Mouse (Mus musculus) layer of hippocampus, postnatal 14 days (tissue): ENCODE data around the gene Rbbp4. TPM values are rescaled to one million over a fixed set of nuclear protein-coding genes. Genes with fewer than 3 reads are reported as not detected.

Experiments
- DNase-seq, 2 experiments: peaks; one replicate each; pipeline ENCODE4 v3.0.0; 2021 to 2022; ENCODE audit warnings: low spot score in 2 of 2, mixed read lengths in 1 of 2
- total RNA-seq, 2 experiments: library from RNA; stranded (reverse); gene quantifications; 2 replicates each; pipeline ENCODE4 v1.2.3; 2021

The Rbbp4 gene
- total RNA-seq, 2 experiments from 2014 or later = 130 to 131 TPM

DNA sequence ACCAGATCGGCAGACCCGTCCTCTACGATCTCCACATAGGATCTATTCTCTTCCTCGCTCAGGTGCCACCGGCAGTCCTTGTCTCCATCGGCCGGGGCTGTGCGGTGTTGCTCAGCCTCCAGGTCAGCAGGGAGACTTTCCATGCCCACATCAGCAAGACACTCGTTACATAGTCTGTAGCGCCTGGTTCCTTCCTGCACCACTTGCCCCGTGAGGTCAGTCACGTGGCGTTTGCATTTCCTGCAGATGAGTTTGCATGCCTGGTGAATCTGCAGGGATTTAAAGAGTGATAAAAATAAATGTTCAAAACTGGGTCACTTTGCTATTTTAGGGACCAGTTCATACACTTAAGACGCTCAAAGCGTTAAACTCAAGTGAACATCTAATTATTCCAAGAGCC is 19.1 kb upstream of the Rbbp4 start:
- no peak for DNase-seq

- DNase-seq = no peak
These were observed 18.0 kb upstream of the Rbbp4 start for GRCm38 (mm10) chr4:129353176-129353575.

DNA sequence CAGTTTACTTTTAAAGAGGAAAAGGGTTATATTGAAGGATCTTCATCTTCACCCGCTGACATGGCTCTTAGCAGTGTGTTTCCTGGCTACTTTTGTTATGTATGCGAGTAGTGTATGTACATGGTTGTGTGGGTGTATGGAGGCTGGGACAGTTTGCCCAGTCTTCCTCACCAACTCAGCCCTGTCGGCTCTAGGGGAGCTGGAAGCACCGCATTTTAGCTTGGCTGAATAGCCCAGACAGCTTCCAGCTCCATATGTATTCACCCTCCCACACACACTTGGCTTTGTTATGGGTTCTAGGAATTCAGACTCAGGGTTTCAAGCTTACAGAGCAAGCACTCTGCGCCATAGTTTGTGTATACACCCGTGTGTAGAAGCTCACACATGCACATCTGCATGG is 15.9 kb upstream of the Rbbp4 start:
- DNase-seq = peak; percentile 13 to 64

GRCm38 (mm10) chr4:129350644-129351043 is 15.5 kb upstream of the Rbbp4 start:
- DNase-seq = peak; percentile 53 to 66

- peak; percentile 10 to 65 for DNase-seq
These were observed 11.4 kb upstream of the Rbbp4 start for GRCm38 (mm10) chr4:129346481-129347154.

DNA sequence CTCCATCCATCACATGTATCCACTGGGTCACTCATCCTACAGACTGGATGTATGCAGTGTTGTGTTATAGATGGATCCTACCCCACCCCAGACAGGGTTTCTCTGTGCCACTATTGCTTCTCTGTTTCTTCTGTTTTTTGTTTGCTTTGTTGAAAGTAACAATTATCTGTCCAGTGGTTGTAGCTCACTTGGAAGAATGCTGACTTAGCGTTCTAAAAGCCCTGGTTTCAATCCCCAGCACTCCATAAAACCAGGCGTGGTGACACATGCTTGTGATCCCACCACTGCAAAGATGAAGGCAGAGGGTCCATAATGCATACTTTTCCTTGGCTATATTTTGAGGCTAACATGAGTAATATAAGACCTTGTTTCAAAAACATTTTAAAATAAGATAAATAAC is 7.5 kb upstream of the Rbbp4 start:
- DNase-seq = no peak

DNA sequence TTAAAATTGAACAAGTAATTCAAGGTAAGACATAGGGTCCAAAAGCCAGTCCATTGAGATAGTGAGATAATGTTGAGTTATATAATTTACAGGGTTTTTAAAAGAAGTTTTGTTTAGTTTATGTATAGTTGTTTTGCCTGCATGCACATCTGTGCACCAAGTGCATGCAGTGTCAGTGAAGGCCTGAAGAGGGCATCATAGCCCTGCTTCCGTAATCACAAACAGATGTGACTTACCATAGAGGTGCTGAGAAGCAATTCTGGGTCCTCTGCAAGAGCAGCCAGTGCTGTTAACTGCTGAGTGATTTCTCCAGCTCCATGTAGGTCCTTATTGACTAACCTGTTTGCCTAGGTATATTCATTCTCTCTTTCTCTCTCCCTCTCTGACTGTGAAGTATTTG is 6.7 kb upstream of the Rbbp4 start:
- DNase-seq = no peak

DNA sequence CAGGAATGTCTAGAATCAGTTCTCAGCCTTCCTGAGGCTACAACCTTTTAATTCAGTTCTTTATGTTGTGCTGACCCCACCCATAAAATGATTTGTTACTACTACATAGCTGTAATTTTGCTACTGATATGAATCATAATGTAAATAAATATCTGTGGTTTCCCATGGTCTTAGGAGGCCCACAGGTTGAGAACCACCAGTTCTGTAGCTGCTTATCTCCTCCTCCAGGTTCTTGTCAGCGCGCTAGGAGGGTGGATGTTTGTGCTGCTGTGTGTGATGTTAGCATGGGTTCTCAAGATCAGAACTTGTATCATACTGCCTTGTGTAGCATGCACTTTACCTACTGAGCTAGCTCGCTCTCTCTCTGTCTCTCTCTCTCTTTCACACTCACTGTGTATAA is 4.6 kb upstream of the Rbbp4 start:
- no peak for DNase-seq

DNA sequence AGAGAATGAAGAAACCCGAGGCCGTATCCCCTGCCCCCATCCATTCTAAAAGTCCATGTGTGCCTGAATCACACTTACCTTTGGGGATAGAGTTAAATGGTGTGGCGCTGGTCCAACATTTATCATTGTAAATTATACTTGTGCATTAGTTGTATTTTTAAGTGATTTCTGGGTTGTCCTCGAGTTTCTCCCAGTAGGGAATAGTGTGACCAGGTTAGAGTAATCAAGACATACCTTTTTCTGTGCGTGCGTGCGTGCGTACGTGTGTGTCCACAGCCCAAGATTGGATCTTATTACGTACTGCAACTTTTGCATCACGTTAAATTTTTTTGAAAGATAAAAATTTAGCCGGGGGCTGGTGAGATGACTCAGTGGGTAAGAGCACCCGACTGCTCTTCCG is 1.1 kb upstream of the Rbbp4 start:
- peak in 1 of 2 experiments; percentile 6 for DNase-seq

DNA sequence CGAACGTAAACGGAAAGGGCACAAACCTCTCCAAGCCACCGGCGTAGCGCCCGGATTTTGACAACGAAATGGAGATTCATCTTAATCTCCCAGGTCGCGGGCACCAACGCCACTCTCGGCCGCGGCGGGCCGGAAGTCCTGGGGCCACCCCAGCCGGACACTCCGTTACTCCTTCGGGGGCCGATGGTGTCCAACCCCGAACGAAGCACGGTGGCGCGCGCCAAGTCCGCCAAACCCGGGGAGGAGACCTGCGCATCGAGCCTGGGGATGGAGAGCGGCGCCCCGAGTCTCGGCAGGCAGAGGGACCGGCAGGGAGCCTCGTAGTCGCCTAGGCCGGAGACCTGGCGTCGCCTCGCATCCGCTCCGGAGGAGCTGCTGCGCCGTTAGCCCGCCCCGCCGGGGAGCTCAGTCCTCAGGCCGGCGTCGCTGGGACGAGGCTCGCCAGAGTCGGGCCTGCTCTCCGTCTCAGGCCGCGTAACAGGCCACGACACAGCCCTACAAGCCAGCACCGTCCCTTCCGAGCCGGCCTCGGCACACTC is 424 bp downstream of the Rbbp4 start:
- peak in 1 of 2 experiments; percentile 37 for DNase-seq

GRCm38 (mm10) chr4:129332846-129333245 is 2.3 kb downstream of the Rbbp4 start:
- DNase-seq = no peak

DNA sequence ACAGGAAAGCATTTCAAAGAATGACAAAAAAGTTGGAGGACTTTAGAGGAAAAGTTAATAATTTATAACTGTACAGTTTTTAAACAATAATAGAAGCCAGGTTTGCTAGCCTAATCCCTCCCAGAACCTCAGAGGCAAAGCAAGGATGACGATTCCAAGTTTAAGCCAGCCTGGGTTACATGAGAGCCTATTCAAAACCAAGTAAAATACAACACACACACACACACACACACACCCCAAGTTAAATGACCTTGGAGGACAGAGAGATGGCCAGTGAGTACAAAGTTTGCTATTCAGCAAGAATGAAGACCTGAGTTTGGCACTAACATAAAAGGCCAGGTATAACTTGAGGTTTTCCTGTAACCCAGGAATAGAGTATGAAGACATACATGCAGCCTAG is 9.0 kb downstream of the Rbbp4 start:
- DNase-seq = no peak

DNA sequence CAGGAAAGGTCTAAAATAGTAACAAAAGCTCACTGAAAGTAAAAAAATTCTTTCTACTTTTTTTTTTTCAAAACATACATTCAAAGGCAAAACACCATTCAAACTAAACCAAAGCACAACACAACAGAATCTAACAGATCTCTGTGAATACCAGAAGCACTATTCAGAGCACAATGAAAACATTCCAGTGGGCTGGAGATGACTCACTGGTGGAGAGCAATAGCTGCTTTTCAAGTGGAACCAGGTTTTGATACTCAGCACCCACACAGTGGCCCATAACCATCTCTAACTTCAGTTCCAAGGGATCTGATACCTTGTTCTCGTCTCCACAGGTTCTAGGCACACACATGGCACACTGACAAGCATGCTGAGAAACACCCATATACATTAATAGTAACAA is 10.4 kb downstream of the Rbbp4 start:
- no peak for DNase-seq

DNA sequence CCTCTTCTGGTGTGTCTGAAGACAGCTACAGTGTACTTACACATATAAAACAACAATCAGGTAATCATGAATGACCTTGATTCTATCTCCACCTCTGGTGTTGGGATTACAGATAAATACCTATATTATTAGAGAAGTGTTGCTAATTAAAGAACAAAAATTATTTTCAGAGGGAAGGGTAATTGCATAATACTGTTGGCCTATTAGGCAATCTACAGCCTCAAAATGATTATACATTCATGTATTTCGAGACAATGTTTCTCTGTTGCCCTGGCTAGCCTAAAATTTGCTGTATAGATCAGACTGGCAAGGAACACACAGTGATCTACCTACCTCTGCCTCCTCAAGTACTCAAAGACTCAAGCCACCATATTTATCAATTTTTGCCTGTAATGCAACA is 11.7 kb downstream of the Rbbp4 start:
- no peak for DNase-seq

- DNase-seq = no peak
These were observed 13.1 kb downstream of the Rbbp4 start for GRCm38 (mm10) chr4:129322042-129322441.

DNA sequence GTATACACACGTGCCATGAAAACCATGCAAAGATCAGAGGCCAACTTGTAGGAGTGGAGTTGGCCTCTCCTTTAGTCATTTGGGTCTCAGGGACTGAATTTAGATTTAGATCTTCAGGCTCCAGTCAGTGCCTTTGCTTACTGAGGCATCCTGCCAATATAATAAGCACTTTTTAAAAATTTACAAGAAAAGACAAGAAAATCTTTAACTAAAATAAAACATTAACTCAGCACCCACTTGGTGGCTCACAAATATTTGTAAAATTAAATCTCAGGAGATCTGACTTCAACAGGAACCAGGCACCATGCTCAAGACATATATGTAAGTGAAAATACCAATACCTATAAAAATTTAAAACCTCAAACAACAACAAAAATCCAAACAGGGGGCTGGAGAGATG is 14.3 kb downstream of the Rbbp4 start:
- DNase-seq = no peak

DNA sequence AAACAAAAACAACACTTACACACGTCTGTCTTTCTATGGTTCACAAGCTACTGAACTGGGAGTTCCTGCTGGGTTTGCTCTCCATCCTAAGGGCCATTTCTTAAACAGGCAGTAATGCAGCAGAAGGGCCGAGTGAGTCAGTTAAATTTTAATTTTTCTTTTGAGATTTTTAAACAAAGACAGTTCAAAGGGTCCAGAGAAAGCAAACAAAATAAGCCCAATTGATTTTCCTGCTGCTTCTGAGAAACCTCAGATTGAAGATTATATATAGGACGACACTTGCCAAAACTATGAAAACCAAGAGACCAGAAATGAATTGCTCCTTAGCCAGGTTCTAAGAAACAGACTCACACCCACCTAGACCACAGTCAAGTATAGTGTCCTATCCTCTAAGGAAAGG is 21.3 kb downstream of the Rbbp4 start:
- DNase-seq = no peak

DNA sequence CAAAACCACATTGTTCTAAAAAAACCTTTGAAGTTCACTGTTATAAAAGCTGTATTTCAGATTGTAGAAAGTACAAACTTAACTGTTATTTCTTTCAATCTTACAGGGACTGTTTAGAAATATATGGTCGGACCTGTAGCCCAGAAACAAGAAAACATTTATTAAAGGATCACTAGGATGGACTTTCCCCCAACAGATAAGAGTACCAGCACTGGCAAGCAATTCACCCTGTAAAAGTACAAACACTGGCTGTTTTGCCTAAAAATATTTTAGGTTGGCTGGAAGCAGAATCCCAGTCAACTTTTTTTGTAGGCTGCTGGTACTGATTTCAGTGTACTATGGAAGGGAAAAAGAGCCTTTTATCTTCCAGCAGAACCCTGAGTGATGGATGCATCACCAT is 27.2 kb downstream of the Rbbp4 start:
- DNase-seq = no peak

GRCm38 (mm10) chr4:129304306-129304705 is 30.9 kb downstream of the Rbbp4 start:
- no peak for DNase-seq

- DNase-seq = no peak
These were observed 31.4 kb downstream of the Rbbp4 start for GRCm38 (mm10) chr4:129303816-129304215.

- DNase-seq = no peak
These were observed 31.8 kb downstream of the Rbbp4 start for GRCm38 (mm10) chr4:129303401-129303800.

- no peak for DNase-seq
These were observed 36.0 kb downstream of the Rbbp4 start for GRCm38 (mm10) chr4:129299121-129299520.

DNA sequence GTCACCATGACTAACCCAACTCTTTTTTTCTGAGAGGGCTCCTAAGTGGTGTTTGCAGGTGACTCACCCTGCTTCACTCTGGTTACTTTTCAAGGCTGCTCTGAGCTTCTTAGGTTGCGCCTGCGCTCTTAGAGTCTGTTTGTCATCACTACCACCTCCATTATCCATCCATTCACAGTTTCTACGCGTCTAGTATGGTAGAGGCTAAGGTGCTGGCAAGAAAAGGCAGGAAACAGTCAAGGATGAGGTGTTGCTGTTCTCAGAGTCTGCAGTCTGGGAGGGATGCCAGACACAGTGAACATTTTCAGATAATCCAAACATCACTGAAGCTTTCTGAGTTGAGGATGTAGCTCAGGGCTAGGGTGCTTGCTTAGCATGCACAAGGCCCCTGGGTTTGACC is 37.4 kb downstream of the Rbbp4 start:
- no peak for DNase-seq
